Mouse (Mus musculus): ENCODE measurements around the gene Per1.

The Per1 gene

DNA sequence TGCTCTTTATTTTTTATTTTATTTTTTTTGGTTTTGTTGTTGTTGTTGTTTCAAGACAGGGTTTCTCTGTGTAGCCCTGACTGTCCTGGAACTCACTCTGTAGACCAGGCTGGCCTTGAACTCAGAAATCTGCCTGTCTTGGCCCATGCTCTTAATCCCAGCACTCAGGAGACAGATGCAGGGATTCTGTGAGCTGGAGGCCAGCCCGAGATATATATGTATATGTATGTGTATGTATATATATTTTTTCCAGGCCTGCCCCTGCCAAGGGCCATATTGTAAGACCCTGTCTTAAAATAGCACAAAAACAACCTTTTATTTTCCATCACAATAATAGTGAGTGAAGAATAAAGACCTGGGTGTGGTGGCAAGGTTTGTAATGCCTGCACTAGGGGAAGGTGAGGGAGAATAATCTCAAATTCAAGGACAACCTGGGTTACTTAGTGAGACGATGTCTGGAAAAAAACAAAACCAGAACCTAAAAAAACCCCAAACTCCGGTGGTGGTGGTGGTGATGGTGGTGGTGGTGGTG is 29.6 kb upstream of the Per1 start:
- DNase-seq: no peak

- DNase-seq: peak; percentile 42
Measured at GRCm38 (mm10) chr11:69066163-69066861, 28.7 kb upstream of the Per1 start.

- peak; percentile 81 for DNase-seq
Measured at GRCm38 (mm10) chr11:69066956-69067355, 28.1 kb upstream of the Per1 start.

GRCm38 (mm10) chr11:69067601-69068000 is 27.4 kb upstream of the Per1 start:
- no peak for DNase-seq

DNA sequence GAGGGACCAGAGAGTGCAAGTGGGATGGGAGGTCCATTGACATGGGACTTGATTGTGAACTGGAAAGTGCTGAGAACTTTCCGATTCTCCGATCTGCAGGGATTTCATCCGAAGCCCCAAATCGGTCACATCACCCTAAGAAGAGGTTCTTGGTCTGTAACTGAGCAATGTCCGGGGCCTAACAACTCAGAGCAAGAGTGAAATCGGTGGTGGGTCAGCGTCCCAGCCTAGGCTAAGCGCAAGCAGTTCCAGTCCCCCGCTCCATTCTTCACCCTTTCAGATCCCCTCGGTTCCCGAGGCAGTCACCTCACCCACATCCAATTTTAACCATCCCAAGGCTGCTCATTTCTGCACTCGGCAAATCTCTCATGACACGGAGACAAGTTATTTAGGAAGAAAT is 24.9 kb upstream of the Per1 start:
- DNase-seq: no peak

GRCm38 (mm10) chr11:69070590-69071222 is 24.3 kb upstream of the Per1 start, which contains the start of gene Tmem107:
TSS of gene Tmem107 (plus strand) at chr11:69070806.
- peak; percentile 92 for DNase-seq

DNA sequence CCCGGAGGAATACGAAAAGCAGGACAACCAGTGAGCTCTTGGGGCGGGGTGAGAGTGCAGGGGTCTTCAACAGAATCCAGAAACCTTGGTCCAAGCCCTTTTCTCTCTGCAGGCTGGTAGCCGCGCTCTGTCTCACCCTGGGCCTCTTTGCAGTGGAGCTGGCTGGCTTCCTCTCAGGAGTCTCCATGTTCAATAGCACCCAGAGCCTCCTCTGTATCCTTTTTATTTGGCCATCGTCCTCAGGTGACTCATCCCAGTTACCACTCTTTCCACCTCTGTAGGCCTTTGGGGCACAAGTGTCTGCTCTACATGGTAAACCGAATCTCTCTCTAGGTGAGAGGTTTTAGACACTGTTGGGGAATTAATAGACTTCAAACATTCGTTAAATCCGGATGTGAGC is 23.8 kb upstream of the Per1 start:
- DNase-seq: no peak

DNA sequence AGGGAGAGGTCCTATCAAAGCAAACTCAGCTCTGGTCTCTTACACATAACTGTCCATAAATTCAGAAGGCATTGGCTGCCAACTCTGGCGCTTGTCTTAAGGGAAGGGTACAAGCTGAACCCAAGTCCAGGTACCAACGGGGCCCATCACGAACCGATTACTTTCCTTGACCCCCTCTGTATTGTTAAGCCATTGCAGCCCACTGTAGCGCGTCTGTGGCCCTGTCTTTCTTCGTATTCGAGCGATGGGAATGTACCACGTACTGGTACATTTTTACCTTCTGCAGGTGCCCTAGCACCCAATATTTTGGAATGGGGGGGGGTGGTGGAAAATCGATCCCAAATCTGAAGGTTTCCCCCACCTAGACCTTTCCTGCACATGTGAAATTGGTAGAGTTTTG is 22.8 kb upstream of the Per1 start:
- no peak for DNase-seq

DNA sequence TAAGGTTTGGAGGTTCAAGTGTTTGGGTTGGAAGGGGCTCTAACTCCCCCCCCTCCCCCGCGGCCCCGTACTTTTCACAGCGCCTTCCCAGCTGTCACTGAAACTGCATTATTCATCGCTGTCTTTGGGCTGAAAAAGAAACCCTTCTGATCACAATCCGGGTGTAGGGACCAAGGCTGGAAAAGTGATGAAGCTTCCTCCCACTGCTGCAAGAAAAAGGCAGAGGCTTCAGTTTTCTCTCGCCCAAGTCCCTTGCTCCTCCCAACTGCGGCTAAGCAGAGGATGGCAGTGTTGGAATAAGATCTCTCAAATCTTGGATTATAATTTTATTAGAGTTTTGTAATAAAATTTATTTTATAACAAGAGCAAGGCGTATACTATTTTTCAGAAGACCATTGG is 22.4 kb upstream of the Per1 start:
- no peak for DNase-seq

- DNase-seq: peak; percentile 82
Measured at GRCm38 (mm10) chr11:69073065-69073888, 21.7 kb upstream of the Per1 start.

GRCm38 (mm10) chr11:69073951-69074775 is 20.9 kb upstream of the Per1 start:
- DNase-seq: no peak

GRCm38 (mm10) chr11:69074776-69075069 is 20.3 kb upstream of the Per1 start:
- DNase-seq: no peak

DNA sequence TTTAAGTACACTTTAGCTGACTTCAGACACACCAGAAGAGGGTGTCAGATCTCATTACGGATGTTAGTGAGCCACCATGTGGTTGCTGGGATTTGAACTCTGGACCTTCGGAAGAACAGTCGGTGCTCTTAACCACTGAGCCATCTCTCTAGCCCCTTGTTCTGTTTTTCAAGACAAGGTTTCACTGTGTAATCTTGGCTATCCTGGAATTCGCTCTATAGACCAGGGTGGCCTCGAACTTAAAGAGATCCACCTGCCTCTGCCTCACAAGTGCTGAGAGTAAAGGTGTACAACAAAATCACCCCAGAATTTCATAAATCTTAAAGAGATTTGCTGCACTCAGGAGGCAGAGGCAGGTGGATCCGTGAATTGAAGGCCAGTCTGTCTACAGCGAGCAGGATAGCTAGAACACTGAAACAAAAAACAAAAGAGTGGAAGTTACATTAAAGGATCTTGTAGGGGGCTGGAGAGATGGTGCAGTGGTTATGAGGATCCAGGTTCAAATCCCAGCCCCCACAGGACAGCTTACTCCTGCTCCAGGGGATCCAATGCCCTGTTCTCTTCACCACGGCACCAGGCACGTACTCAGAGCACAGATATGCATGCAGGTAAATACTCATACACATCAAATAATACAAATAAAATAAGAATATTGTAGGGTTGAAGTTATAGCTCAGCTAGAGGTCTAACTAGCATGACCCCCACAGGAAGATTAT is 19.1 kb upstream of the Per1 start:
- no peak for DNase-seq

DNA sequence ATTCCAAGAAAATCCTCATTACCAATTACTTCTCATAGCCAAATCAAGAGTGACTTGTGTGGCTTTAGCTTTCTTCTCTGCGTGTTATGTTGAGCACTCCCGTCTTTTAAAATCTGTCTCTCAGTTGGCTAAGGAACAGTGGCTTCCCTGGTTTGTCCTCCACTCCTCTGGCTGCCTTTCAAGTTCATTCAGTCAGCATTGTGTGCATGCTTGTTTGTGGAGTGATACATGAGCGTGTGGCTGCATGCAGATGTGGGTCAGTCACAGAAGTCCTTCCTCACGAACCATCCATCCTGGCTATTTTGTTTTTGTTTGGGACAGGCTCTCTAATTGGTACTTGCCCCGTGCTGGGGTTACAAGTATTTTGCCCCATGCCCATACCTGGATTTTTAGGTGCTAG is 18.4 kb upstream of the Per1 start:
- no peak for DNase-seq

DNA sequence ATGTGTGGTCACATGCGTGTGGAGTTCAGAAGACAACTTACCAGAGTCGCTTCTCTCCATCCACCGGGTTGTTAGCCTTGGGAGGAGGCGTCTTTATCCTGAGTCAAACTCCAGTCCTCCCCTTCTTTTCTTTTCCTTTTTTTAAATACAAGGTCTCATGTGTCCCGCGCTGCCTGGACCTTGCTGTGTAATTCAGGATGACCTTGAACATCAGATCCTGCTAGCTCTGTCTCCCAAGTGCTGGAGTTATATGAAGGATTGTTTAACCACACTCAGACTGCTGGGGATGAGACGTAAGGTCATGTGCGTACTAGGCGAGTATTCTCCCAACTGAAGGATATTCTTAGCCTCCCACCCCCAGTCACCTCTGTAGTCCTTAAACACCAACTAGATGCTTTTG is 17.7 kb upstream of the Per1 start:
- no peak for DNase-seq

- no peak for DNase-seq
Measured at GRCm38 (mm10) chr11:69078041-69078440, 17.0 kb upstream of the Per1 start.

- DNase-seq: no peak
Measured at GRCm38 (mm10) chr11:69078805-69079438, 16.1 kb upstream of the Per1 start.

DNA sequence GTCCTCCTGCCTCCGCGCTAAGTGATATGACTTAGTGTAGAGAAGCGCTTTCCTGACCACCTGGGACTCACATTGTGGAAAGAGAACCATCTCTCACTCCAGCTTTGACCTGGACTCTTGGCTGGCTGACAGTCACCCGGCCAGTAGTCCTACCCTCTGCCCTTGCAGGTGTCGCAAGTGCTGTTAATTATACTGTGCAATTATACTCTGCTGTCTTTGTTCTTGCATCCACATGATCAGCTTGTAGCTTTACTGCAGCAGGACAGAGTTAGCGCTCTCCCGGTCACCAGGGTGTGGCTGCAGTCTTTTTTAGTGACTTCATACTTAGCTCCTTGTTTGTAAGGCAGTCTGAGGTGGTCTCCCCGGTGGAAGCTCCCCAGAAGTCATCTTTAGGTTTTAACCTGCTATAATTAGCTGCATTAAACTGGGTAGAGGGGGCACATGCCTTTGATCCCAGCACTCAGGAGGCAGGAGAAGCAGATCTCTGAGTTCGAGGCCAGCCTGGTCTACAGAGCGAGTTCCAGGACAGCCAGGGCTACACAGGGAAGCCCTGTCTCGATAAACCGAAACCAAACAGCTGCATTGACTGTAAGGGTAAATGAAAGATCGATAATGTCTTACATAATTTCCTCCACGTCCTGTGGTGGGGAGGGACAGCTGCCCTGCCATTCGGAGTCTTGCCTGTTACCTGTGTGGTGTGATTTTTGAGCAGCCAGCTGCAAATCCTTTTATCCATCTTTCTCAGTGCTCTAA is 14.7 kb upstream of the Per1 start:
- no peak for DNase-seq

DNA sequence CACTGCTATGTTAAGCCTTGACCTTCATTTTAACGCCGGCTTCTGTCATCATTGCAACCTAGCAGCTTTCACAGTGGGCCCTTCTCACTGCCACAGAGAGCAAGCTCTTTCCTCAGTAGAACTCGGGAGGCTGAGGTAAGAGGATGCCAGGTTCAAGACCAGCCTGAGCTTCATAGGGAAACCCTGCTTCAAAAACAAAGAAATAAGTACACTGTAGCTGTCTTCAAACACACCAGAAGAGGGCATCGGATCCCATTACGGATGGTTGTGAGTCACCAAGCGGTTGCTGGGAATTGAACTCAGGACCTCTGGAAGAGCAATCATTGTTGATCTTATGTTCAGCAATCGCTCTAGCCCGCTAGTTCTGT is 14.2 kb upstream of the Per1 start:
- DNase-seq: no peak

- no peak for DNase-seq
Measured at GRCm38 (mm10) chr11:69081613-69082012, 13.4 kb upstream of the Per1 start.

- DNase-seq: no peak
Measured at GRCm38 (mm10) chr11:69085608-69086007, 9.4 kb upstream of the Per1 start.

Measured in right cerebral cortex, postnatal 14 days (tissue).